Mouse (Mus musculus): ENCODE measurements at regions not wholly inside any gene's neighbourhood (a gene's known extent, or its start where the extent isn't known, plus 50 kb on each side); places are given as distances from the start of the nearest gene placed in this dataset.

GRCm38 (mm10) chr4:127862875-127863274 is 107.9 kb downstream of the CK137956 start:
- DNase-seq (ENCODE audit: low spot score in 2 of 2) = no peak

GRCm38 (mm10) chr4:127861319-127862117 is 109.2 kb downstream of the CK137956 start:
- no peak for DNase-seq (ENCODE audit: low spot score in 2 of 2)

GRCm38 (mm10) chr4:127860271-127860670 is 110.5 kb downstream of the CK137956 start:
- no peak for DNase-seq (ENCODE audit: low spot score in 2 of 2)

- no peak for DNase-seq (ENCODE audit: low spot score in 2 of 2)
These were observed 111.2 kb downstream of the CK137956 start for GRCm38 (mm10) chr4:127859505-127859904.

- DNase-seq (ENCODE audit: low spot score in 2 of 2) = no peak
These were observed 112.2 kb downstream of the CK137956 start for GRCm38 (mm10) chr4:127858566-127858965.

GRCm38 (mm10) chr4:127855836-127856235 is 114.9 kb downstream of the CK137956 start:
- no peak for DNase-seq (ENCODE audit: low spot score in 2 of 2)

GRCm38 (mm10) chr4:127854776-127855409 is 115.9 kb downstream of the CK137956 start:
- DNase-seq (ENCODE audit: low spot score in 2 of 2) = no peak

GRCm38 (mm10) chr4:127849306-127849705 is 121.4 kb downstream of the CK137956 start:
- DNase-seq (ENCODE audit: low spot score in 2 of 2) = no peak

GRCm38 (mm10) chr4:127846321-127846720 is 124.4 kb downstream of the CK137956 start:
- DNase-seq (ENCODE audit: low spot score in 2 of 2) = no peak

- no peak for DNase-seq (ENCODE audit: low spot score in 2 of 2)
These were observed 127.3 kb downstream of the CK137956 start for GRCm38 (mm10) chr4:127843421-127843820.

- no peak for DNase-seq (ENCODE audit: low spot score in 2 of 2)
These were observed 137.1 kb downstream of the CK137956 start for GRCm38 (mm10) chr4:127833668-127834067.

GRCm38 (mm10) chr4:127826988-127827387 is 143.8 kb downstream of the CK137956 start:
- DNase-seq (ENCODE audit: low spot score in 2 of 2) = no peak

GRCm38 (mm10) chr4:127819501-127819900 is 151.2 kb downstream of the CK137956 start:
- no peak for DNase-seq (ENCODE audit: low spot score in 2 of 2)

GRCm38 (mm10) chr4:127819009-127819408 is 151.7 kb downstream of the CK137956 start:
- DNase-seq (ENCODE audit: low spot score in 2 of 2) = no peak

GRCm38 (mm10) chr4:127814631-127815030 is 156.1 kb downstream of the CK137956 start:
- DNase-seq (ENCODE audit: low spot score in 2 of 2) = no peak

- no peak for DNase-seq (ENCODE audit: low spot score in 2 of 2)
These were observed 158.7 kb downstream of the CK137956 start for GRCm38 (mm10) chr4:127812047-127812545.

GRCm38 (mm10) chr4:127810899-127811510 is 159.7 kb downstream of the CK137956 start:
- DNase-seq (ENCODE audit: low spot score in 2 of 2) = no peak

GRCm38 (mm10) chr4:127809006-127809405 is 161.7 kb downstream of the CK137956 start:
- DNase-seq (ENCODE audit: low spot score in 2 of 2) = no peak

GRCm38 (mm10) chr4:127789206-127789605 is 181.5 kb downstream of the CK137956 start:
- DNase-seq (ENCODE audit: low spot score in 2 of 2) = no peak

GRCm38 (mm10) chr4:127785786-127786185 is 185.0 kb downstream of the CK137956 start:
- no peak for DNase-seq (ENCODE audit: low spot score in 2 of 2)

GRCm38 (mm10) chr4:127771966-127772500 is 198.7 kb downstream of the CK137956 start:
- DNase-seq (ENCODE audit: low spot score in 2 of 2) = no peak

- no peak for DNase-seq (ENCODE audit: low spot score in 2 of 2)
These were observed 207.0 kb downstream of the CK137956 start for GRCm38 (mm10) chr4:127763736-127764135.
